Mouse (Mus musculus) megakaryocyte-erythroid progenitor cell, adult 5-6 weeks (primary cell): Measurements from ENCODE around the gene Zfp385a. TPM values are rescaled to one million over a fixed set of nuclear protein-coding genes. Genes with fewer than 3 reads are reported as not detected.

Experiments used
- ATAC-seq: replicated peaks from 2 replicates; pipeline ENCODE4 v1.8.0; 2016; ENCODE audit warnings: mild to moderate bottlenecking, inconsistent platforms; ENCODE audit not compliant: severe bottlenecking, poor library complexity, low FRiP score, low TSS enrichment
- total RNA-seq, 2 experiments: library from RNA; stranded (forward) in 1 of 2; stranded (reverse) in 1 of 2; fragments of 200-1000, 215-1000 nt in 1 of 2; fragments of >200 nt in 1 of 2; fragmentation: Nextera tagmentation in 1 of 2; gene quantifications; 2 replicates each; pipeline ENCODE4 v1.2.3; 2014 to 2017

Zfp385a gene
- total RNA-seq (2014; fragmentation: Nextera tagmentation), result 23.4 and 28.7 TPM in 2 replicates
- 1.7 and 2.1 TPM in 2 replicates for total RNA-seq (2017)

DNA sequence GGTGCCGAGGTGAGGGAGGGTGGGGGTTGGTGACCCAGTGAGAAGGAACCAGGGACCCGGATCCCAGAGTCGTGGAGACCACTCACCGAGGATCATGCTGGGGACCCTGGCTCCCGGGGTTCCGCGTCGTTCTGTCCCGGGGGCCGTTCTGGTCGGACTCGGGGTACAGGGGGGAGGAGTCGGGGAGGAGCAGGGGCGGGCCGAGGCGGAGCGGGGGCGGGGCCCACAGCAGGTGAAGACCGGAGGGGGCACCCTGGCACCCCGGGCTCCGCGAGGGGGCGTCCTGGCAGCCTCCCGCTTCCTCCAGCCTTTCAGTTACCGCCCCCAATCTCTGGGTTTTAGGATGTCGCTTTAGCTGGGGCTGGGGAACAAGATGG is at the start of gene Zfp385a:
Gene Zfp385a (minus strand): TSS at position 133 of the 377 bp plus-strand sequence.
- peak; percentile 43 for ATAC-seq

DNA sequence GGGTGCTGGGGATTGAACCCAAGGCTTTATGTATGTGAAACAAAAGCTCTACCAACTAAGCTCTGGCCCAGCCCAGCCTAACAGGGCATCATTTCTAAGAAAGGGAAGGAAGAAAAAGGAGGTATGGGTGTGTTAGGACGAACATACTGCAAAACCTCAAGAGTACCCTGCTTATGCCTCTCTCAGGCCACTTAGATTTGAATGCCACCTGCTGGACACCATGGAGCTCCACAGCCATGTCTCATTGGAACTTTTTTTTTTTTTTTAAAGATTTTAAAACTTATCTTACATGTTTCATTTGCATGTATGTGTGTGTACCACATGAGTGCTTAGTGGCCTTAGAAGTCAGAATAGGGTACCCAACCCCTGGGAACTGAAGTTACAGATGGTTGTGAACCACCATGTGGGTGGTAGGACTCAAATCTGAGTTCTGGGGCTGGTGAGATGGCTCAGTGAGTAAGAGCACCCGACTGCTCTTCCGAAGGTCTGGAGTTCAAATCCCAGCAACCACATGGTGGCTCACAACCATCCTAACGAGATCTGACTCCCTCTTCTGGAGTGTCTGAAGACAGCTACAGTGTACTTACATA is 48.8 kb upstream of the Zfp385a start:
- ATAC-seq, result peak; percentile 85

DNA sequence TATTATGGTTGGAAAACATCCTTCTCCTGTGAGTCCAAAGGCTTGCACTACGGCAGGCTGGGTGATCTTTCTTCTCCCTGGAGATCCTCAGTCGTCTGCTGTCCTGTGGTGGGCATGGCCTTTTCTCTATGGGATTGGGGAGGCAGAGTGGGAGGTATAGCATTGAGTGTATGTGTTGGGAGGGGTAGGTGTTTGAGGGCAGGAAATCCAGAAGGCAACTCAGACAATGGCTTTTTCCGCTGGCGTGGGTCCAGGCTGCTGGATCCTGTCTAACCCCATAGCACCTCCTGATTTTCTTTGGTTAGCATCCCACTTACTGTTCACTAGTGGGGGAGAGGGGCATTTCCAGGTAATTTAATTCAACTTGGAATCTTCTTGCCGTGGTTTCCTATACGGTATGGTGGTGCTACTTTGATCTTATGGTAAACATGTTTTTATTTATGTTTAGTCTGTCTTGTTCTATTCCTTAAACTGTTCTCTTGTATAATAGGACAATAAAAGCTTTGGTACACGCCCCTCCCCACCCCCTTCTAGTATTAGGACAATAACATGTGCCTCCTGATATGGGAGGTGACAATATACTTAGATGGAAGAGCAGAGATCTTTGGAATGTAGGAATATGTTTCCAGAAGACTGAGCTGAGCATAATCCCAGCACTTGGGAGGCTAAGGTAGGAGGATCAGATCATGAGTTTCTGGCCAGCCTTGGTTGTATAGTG is 44.0 kb upstream of the Zfp385a start:
- ATAC-seq, result no peak

DNA sequence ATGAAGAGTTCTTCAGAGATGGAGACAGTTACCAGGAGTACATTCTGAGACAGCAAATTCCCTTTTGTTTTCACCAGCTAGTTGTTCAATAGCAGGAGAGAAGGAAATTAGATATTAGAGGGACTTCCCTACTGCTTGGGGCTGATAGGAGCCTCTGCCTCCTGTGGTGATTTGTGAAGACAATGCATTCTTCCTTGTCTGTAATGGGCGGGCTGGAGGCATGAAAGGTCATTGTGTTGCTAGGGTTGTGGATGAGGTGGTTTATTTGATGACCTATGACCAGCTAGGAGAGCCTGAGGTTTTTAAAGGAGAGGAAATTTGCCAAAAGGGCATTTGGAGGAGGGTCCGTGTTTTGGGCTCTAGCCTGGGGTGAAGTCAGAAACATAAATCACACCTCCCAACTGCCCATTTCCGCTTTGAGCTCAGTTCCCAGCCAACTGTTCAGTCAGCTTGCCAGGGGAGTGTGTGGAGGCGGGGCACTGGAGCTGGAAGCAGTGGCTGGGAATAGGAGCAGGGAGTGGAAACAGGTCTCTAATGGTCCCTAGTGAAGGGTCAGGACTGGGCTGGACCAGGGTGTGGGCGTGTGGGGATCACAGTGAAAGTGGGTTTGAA is 43.0 kb upstream of the Zfp385a start:
- ATAC-seq, result no peak

DNA sequence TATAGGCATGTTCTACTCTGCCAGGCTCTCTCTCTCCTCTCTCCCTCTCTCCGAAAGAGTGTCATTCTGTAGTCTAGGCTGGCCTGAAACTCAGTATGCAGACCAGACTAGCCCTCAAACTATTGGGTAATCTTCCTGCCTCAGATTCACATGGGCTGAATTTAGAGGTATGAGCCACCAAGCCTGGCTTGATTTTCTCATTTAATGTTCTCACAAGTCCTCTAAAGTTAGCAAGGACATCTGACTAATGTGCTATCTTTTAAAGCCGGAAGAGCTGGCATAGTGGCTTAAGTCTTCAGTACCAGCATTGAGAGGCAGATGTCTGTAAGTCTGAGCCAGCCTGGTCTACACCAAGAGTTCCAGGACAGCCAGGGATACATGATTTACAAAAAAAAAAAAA is 42.2 kb upstream of the Zfp385a start:
- no peak for ATAC-seq

DNA sequence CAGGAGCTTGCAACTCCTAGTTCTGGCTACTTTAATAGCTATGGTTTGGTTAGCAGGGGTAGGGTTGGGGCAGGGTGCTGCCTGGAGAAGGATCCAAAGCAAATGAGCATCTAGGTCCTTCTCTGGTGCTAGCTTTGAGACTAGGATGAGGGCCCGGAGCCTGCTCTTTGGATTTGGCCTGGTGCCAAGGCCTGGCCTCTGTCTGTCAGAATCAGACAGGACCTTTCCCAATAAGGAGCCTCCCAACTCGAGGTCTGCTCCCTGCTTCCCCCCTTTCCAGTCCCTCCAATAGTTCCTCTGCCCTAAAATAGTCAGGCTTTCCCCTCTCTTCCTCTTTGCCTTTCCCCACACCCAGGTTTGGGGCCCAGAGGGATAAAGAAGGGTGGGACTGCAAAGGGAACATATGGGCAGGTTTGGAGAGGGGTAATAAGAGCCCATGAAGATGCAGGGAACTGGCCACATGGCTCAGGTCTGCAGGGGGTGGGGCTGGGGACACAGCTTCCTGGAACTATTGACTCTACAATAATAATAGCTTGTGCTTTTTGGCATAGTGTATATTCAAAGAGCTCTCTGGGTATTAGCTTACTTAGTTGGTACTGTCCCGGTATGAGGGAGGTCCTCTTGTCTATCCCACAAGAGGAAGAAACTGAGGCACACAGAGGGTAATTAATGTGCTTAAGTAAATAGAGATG is 38.9 kb upstream of the Zfp385a start:
- ATAC-seq, result no peak

DNA sequence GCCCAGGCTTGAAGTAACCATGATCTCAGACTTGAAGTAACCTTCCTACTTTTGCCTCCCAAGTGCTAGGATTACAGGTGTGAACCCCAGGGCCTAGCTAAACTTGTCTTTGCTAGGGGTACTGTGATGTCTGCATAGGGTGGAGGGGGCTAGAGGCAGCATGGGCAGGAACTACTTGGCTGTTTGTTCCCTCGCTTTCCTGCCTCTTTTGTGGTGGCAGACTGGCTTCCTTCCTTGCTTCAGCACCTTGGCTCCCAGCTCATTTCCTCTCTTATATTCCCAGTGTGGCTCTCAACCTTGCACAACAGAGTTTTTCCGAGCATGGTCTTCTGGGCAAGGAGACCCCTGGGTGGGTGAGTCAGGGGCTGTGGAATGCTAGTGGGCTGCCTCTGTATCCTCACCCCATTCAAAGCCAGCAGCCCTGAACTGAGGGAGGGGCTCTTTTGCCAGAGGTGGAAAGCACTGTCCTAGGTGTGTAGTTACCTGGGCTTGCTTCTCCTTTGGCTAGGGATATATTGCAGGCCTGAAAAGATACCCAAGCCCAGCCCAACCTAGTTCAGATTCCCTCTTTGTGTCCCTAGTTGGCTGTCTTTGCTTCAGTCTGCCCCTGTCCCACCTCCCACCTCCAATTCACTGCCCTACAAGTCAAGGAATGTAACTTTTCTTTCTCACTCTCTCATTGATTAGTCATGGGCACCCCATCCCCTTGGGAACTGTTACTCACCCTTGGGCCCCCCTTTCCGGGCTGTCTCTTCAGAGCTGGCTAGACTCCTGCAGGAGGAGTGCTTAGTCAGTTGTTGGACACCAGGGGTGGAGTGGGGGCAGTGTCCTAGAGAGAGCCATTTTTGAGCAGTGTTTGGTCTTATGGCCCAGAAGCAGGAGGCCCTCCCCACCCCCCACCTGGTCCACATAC is 38.1 kb upstream of the Zfp385a start:
- no peak for ATAC-seq

DNA sequence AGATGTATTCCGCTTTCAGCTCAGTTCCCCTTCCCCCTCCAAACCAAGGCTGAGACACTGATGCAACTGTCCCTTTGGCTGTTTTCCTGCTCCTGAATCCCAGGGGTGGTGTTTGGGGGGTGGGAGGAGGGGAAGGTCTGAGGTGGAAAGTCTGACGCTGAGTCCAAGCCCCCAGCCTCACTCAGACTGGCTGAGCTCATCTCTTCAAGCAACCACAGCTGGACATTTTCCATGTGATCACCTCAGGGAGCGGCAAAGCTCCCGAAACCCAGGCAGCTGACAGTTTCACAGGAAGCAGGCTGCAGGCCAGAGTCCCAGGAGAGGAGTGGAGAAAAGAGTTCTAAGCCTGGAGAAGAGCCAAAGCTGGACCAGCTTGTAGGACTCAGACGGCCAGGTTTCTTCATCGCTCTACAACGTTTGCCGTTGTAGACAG is 37.0 kb upstream of the Zfp385a start:
- ATAC-seq, result no peak

DNA sequence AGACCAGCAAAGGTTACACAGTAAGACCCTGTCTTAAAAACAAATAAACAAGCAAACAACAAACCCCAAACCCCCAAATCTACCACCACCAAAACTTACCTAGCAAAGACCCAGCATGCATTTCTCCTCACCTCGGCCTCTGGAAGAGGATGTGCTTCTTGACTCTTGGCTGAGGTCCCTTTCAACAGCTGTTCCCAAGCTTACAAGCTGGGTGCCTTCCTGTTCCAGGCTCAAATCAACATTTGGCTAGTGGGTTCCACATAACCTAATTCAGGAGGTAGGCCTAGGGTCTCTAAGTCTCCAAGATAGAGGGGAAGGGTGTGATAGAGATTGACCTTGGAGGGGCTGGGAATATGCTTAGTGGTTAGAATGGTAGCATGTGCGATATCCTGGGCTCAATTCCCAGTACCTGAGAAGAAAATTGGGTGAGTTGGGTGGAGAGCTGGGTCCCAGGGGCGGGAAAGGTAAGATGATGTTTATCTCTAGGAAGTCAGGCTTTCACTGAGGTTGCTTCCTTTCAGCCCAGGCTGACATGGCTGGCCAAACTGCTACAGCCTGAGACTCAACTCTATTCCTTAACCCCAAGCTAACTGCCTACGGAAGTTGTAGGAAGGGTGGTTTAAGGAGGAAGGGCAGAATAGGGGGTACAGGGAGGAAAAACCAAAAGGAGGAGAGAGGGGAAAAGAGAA is 35.4 kb upstream of the Zfp385a start:
- ATAC-seq, result no peak

DNA sequence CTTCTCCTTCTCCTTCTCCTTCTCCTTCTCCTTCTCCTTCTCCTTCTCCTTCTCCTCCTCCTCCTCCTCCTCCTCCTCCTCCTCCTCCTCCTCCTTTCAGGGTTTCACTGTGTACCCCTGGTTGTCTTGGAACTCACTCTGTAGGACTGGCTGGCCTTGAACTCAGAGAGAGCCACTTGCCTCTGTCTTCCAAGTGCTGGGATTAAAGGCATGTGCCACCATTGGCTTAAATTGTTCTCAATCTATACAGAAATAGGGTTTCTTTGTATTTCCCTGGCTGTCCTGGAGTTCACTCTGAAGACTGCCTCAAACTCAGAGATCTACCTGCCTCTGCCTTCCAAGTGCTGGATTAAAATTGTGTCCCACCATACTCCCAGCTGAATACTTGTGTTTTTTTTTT is 32.6 kb upstream of the Zfp385a start:
- no peak for ATAC-seq

DNA sequence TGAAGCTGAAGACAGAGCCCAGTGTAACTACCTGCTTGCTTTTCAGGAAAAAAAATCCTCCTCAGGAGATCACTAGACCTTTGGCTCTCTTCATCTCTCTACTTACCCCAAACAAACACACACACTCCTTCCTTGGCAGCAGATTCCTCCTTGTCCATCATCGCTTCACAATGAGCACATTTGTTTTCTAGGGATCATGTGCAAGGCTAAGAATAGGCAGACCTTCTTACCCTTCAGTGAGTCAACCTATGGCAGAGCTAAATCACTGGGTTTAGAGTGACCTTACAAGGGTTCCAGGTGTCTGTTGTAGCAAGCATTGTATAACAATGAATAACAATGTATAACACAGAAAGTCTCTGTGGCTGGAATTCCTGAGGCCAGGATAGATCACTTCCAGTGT is 31.8 kb upstream of the Zfp385a start:
- no peak for ATAC-seq

DNA sequence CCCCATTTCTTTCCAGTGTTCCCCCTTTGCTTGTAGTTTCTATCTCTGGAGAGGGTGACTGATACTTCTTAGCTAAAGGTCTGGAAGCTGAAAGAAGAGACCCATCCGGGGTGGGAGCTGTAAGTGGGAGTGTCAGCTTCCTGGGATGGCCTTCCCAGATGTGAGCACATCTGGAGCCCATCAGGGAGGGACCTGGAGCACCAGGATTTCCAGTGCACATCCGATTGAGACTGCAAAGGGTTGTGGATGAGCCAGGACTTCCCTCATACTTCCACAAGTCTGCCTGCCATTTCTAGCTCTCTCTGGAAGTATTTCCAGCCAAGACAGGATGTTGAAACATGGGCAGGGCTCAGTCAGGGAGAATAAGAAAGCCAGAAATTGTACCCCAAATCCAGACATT is 31.3 kb upstream of the Zfp385a start:
- no peak for ATAC-seq

DNA sequence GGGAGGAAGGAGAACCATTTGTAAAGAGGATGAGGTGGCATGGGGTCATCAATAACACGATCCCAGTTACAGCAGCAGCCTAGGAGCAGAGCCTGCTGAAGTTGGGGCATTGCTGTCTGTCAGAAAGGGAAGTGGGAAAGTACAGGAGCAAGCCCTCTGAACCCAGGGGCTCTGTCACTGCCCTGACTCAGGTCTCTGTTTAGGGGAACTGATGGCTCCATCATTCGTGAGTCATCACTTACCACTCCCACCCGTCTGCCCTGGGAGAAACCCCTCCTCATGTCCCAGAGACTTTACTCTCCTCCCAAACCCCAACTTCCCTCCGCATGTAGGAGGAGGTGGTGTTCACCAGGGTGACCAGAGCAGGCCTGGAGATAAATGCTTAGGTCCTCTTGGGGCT is 30.6 kb upstream of the Zfp385a start:
- no peak for ATAC-seq

DNA sequence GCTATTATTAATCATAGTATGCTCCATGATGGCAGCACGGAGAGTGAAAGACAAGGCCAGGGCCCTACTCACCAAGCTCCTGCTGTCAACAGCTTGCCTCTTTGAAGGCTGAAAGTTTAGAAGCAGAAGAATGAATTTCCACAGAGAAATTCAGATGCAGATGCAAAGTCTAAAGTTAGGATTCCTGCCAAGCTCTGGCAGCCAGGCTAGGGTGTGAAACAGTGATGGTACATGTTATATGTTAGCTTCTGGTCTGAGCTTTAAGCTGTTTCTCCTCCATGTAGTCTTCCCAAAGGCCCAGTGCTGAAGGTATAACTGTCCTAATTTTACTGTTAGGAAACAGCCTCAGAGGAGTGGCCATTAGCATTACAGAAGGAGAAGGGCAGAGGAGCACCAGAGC is 29.2 kb upstream of the Zfp385a start:
- ATAC-seq, result no peak

DNA sequence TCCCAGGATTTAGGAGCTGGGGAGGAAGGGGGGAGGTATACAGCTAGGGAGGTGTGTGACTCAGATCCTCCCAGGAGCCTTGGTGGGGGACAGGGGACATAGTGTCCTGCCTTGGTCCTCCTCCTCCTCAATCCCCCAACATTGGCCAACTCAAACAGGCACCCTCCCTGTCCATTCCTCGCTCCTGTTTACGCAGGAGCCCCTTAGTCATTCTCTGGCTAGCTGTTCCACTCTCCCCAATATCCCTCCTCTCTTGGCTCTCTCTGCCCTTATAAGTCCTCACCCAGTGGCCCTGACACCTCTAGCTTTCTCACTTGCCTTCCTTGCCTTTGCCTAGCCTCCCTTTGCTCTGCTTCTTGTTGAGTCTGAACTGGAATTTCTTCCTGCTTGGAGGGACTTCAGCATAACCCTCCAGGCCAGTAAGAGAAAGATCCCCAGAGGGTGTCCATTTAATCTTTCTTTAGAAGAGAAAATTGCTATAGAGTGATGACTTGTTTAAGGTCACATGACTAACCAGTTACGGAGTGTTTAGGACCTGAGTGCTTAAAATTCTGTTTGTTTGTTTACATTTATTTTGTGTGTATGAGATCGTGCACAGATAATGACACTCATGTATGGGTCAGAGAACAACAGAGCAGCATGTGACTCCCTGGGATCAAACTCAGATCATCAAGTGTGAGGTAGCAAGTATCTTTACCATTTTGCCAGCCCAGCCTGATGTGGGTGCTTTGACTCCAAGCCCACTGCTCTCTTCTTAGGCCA is 28.5 kb upstream of the Zfp385a start:
- no peak for ATAC-seq

DNA sequence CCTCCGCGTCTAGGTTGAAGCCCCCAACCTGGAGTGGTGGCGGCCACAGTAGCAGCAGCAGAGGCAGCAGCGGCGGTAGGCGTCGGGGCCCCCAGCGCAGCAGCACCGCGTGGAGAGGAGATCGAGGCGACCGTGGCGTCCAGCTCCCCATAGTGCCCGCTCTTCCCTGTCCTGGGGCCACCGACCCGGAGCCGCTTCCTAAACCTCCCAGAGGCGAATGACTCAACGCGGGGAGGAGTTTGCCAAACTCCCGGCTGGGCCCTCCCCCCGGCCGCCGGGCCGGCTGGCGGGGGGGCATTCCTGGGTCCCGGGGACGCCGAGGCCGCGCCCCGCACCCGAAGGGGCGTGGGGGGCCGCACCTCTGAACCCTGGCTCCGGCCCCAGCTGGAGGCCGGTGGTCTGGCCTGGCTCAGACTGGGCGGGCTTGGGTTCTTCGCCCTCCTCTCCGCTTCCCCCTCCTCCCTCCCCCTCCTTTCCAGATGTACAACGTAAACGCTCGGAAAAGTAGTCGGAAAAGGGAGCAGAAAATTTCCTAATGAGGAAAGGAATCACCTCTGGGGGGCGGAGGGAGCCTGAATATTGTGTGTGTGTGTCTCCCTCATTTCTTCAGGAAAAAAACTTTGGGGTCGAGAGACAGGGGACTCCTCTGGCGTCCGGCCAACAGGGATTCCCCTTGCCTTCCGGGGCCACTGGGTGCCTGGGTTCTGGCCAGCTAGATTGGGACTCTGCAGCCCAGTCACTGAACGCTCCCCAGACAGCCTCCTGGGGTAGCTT is 26.7 kb upstream of the Zfp385a start, which contains the start of gene Itga5:
Gene Itga5 (minus strand): TSS at position 388 of the 774 bp plus-strand sequence.
- ATAC-seq, result no peak
